Mouse (Mus musculus) frontal cortex, adult 2 months (tissue): ENCODE data around the gene Slc25a54. TPM values are rescaled to one million over a fixed set of nuclear protein-coding genes. Genes with fewer than 3 reads are reported as not detected.

ENCODE experiments used
- DNase-seq, 2 experiments: peaks; one replicate each; pipeline ENCODE4 v3.0.0; 2022; ENCODE audit warnings: low spot score in 1 of 2; ENCODE audit errors: extremely low spot score in 1 of 2
- polyA plus RNA-seq: library from polyadenylated mRNA; depleted of rRNA; stranded (reverse); fragments of >200 nt; gene quantifications from 2 replicates; pipeline ENCODE4 v1.2.3, GENCODE M21; 2012; rRNA removed

The Slc25a54 gene
- polyA plus RNA-seq: not detected in 2 replicates

DNA sequence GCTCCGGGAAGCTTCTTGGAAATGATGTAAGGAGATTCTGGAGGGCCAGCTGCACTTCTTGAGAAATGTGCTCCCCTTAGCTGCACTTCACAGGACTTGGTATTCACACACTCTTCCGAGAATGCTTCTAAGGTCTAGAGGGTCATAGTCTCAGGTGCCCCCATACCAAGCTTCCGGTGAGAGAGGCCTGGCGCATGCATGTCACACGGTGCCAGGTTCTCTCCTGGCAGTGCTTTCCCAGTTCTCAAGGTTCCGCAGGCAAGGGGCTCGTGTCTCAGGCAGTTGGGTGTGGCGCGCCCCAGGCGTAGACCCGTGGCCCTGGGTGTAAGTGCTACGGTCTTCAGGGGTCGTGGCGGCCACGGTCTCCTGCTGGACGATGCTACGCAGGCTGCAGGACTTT is at the start of gene Slc25a54:
Gene Slc25a54 (plus strand): TSS at position 301 of the 400 bp plus-strand sequence.
- no peak for DNase-seq

DNA sequence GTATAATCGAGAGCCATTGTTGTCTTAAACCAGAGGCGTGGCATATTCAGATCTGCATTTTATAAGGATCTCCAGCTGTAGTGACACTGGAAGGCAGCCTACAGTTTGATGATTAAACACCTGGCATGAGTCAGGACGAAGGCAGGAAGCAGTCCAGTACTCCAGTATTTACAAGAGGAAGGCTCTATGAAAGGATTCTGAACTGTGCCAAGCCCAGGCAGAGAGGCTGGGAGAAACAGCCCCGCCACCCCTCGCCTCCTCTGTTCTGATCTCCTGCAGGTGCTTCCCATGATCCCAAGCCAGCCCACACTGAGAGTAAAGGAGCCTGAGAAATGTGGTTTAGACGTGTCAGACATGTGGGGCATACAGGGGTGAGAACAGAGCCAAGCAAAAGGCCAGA is 49.5 kb upstream of the Slc25a54 start:
- no peak for DNase-seq

DNA sequence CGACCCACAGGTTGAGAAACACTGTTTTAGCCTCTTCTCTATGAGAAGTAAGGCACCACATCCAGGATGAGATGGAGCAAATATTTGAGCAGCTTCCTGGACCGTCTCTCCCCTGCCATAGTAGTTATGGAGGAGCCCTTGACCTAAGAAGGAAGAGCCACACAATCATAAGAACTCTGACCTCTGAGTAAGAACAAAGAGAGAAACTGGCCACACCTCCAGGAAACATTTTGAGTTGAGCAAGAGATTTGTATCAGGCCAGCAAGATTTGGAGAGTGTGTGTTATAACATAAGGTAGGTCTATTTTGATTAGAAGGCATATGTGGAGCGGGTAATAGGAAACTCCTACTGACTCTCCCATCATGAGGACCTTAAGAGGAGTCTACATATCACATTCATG is 48.6 kb upstream of the Slc25a54 start:
- DNase-seq: no peak

DNA sequence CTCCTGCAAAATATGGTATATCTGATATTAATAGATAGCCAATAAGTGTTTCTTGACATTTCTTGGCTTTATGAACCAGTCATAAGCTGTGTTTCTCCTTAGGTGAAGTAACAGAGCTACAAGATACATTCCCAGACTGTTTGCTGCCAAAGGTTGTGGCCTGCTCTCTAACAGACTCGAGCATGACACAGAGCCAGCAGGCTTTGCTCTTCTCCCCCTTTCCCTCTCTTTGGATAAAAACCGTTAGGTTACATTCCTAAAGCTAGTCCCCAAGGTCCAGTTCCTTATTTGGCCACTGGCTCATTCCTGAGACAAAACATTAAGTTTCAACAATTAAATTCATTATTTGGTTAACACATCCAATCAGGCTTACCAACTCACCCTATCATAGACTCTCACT is 48.0 kb upstream of the Slc25a54 start:
- DNase-seq: no peak

DNA sequence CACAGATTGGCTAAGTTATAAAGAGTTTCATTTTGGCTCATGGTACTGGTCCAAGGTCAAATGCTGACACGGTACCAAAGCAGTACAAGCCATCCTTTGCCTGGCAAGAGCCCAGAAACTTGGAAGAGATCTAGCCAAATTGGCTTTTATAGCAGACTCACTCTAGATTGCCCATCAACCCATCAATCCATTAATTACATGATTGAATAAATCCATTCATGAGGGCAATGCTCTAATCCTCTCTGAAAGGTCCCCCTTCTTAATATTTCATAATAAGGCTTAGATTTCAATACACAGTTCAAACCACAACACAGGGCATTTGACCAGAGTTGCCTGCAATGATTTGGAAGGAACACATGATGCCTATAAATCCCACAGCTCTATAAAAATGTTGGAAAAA is 45.9 kb upstream of the Slc25a54 start:
- no peak for DNase-seq

DNA sequence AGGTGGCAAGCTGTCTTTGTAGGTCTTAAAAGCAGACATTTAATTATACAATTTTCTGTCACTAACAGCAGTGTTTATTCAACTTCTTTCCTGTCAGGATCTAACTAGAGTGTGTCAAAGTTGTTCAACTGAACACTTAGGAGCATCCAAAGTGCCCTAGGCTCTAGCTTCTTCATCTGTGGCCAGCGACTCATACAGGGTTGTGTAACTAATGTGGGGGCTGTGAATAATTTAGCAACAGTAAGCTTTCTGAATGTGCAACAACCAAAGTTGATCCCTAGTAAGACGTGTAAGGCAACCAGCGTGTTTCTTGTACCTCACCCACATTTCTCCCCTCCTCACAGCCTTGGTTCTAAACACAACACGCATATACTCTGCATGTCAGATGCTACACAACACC is 39.4 kb upstream of the Slc25a54 start:
- DNase-seq: no peak

DNA sequence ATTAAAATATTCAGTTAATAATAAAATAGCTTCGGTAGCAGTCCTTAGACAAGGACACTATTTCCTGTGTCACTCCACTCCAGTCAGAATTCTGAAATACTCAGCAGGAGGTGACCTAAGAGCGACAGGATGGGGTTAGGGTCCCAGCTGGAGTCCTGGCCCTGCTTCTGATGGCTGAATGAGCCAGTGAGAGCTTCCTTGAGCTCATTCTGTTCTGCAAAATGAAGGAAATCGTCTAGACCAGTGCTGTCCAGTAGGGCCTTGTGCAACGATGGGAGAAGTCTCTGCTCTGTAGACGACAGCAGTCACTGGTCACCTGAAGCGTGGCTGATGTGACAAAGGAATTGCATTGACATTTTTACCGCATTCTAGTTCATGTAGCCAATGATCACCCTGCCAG is 36.9 kb upstream of the Slc25a54 start:
- no peak for DNase-seq

DNA sequence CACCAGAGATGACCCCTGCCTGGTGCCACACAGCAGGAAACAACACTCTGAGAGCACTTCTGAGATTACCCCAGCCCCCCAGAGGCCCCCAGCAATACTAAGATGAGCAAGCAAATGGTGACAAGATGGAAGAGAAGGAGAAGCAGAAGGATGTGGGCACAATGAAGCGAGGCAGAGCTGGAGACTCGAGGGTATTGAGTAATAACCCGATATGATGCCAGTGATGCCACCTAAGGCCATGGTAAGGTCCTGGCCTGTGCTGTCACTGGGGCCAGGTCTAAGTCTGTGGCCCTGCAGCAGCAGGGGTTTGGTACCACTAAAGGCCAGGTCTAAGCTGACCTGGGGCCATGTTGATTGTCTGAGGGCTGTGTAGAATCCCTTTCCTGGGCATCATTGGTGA is 33.8 kb upstream of the Slc25a54 start:
- DNase-seq: no peak

DNA sequence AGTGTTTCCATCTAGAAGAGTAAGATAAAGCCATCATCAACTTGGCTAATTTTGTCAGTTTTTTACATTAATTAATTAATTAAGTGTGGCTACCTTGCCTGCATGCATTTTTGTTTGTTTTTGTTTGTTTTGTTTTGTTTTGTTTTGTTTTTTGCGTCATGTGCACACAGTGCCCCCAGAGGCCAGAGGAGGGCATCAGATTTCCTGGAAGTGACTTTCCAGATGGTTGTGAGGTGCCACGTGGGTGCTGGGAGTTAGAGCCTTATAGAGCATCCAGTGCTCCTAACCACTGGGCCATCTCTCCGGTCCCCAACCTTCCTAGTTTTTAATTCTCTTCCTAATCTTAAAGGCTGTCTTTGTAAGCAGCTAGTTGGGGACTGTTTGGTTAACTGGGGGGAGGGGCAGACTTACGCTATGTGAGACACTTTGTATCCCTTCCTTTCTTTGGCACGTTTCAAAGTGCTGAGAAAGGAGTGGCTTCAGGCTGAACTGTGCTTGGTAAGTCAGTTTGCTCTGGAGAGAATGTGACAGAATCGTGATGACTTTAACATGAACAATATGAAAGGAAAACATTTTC is 32.5 kb upstream of the Slc25a54 start:
- DNase-seq: no peak

DNA sequence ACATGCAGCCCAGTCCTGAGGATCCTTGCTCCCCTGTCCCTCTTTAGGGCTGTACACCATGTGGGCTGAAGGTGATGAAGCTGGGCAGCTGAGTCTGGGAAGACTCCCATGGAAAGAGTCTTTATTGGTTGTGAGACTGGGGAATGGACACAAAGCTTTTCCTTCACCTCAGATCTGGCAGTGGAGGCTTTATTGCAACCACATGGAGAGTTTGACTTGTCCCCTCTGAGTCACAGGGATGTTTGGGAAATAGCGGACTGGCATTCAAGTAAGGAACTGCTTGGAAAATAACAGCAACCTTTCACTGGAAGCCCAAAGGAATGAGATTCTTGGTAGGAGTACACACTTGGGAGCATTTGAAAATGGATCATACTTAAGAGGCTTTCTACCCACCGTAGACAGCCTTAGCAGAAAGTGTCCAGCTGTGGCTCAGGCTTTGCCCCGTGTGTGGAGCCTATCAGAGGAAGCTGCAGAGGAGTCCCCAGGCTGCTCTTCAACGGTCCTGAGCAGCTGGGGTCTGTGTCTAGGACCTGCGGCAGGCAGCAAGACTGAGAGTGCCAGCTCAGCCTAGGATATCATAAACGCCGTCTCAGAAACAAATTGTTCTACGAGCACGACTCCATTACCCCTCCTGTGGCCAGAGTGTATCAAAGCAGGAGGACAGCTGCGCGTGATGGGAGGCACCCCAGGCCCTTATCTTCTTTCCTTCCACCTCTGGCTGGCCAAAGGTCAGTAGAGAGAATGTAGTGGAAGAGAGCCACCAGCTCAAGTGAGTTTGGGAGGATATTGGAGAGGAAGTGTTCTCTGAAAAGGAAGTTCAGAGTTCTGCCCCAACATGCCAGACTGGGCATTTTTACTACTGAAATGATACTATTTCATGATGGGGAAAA is 29.0 kb upstream of the Slc25a54 start:
- no peak for DNase-seq

DNA sequence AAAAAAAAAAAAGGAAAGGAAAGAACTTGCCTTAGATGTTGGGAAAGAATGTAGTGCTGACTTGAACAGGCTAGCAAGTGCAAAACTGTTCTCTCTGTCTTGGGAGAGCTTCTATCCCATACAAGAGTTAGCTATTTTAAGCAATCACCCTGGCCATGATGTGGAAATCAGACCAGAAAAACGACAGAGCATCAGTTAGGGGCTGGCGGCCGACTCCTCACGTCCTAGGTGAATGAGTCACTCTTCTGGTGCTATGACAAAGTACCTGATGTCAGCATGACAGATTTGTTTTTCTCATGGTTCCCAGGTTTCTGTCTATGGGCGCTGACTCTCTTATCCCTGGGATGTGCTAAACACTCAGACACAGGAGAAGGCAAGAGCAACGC is 28.3 kb upstream of the Slc25a54 start:
- no peak for DNase-seq

DNA sequence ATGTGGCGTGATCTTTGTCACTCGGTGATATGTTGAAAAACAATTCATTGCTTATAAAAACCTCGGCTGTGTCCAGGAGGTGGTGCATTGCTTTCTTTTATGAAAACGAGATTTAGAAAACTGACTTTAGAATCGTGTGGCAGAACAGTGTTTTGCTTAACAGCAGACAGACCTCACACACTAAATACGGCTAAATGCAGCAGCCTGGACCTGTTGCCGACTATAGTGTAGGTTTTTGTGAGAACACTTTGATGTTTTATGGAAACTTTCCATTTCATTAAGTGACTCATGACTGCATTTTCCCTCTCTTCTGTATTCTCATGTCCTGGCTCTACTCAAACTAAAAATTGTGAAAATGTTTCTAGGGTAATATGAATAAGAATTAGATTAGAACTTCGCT is 20.4 kb upstream of the Slc25a54 start:
- DNase-seq: peak in 1 of 2 experiments; percentile 22

DNA sequence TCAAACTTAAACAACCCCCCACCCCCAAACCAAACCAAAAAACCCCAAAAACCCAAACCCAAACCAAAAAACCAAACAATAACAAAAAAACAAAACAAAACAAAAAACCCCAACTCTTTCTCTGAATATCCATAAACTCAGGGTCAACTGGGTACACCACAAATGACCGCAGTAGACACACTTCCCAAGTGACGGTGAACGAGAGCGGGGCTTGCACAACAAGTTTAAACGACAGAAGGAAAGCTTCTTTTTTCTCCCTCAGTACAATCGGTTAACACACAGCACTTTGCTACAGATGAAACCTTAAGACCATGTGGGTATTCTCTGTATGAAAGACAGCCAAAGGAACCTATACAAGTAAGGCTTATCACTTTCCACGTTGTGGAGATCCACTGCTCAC is 17.9 kb upstream of the Slc25a54 start:
- DNase-seq: no peak

DNA sequence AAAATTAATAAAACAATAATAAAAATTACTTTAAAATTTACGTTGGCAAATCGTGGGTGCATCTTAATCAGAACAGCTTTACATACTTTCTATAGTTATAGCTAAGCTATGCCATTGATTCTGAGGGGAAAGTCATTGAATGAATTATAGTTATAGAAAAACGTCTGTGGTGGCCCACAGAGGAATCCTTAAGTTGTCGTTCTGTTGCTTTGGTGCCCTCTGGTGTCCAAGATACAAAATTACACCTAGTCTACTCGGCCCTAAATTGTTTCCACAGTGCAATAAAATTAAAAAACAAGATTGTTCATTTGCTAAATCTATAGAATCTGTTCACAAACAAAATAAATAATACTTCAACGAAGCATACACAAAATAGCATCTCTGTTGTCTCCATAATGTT is 17.3 kb upstream of the Slc25a54 start:
- peak in 1 of 2 experiments; percentile 79 for DNase-seq

DNA sequence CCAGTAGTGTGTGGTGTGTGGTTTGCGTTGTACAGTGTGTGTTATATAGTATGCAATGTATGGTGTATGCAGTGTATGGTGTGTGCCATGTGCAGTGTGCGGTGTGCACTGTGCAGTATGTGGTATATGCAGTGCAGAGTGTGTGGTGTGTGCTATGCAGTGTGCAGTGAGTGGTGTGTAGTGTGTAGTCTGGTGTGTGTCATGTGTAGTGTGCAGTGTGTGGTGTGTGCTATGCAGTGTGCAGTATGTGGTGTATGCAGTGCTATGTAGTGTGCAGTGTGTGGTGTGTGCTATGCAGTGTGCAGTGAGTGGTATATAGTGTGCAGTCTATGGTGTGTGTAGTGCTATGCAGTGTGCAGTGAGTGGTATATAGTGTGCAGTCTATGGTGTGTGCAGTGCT is 4.1 kb downstream of the Slc25a54 start:
- DNase-seq: no peak

DNA sequence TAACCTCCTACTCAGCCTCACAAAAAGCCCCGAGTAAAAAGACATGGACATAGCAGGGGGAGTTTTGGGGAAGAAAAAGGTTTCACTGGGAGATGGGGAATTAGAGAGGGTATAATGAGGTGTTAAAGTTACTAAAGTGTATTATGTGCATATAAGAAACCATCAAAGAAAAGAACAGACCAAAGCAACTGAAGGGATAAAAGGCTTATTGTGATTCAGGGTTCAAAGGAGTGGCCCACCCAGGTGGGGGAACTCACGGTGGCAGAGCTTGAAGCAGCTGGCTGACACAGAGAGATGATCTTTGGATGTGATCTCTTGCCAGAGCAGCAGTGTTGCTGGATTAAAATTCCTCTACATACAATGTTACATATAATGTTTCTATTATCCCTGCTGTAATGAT is 8.2 kb downstream of the Slc25a54 start:
- DNase-seq: no peak

DNA sequence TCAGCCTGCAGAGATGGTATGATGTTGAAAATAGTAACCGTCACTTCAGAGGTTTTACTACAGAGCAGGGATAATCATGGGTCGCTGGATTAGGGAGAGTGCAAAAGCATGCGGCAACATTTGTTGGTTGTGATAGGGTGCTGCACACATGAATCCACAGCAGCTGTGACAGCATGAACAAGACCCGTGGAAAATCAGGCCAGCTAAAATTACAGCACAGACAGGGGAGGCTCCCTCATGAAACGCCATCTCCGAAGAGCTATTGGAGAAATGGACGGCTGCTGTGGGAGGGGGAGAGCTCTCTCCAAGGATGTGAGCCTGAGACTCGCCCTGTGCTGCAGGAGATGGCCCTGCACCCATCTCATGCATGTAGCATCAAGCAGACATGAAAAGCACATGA is 24.4 kb downstream of the Slc25a54 start:
- peak in 1 of 2 experiments; percentile 5 for DNase-seq

DNA sequence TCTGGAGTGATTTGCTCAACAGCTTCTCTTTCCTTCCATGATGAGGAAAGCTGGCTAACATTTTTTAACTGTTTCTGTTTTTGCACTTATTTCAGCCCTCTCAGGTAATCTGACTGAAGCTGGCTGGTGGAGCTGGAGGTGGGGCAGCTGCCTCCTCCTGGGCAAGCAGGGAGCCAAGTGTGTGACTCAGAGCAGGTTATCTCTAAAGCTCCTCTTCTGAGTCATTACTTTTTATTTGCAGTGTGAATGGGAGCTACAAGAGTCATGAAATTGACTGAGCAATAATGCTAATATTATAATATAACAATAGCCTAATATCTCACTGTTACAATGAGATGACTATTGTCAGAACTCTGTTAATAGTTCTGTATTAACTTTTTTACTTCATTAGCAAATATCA is 36.9 kb downstream of the Slc25a54 start:
- DNase-seq: no peak

DNA sequence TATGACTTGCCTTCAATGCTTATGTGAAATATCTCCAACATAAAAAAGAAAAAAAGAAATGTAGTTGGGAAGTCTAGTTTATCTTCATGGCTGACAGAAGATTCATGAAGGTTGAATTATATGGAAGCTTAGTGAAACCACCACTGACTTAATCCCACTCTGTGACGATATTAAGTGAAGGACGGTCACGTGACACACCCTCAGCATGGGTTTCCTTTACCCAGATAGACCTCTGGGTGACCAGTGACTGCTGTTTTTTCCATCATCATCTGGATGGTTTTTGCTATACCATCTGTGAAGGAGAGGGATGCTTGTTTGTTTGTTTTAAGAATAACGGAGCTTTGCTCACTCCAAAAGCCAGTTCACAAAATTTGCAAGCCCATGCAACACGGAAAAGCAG is 39.3 kb downstream of the Slc25a54 start:
- no peak for DNase-seq

DNA sequence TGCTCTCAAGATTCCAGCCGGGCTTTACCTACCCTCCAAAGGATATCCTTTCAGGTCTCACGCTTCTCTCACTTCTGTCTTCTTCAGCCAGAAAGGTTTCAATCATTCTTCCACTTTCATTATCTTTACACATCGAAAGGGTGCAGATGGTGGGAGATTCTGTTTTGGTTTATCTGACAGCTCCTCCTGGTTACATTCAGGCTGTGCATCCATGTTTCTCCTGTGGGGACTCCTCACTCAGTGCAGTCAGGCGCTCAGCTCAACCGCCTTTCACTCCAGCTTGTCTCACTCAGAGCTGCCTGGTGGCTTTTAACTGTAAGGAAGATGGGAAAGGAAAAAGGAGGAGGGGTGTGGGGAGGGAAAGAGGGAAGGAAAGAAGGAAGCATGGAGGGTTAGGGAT is 39.7 kb downstream of the Slc25a54 start:
- DNase-seq: no peak

DNA sequence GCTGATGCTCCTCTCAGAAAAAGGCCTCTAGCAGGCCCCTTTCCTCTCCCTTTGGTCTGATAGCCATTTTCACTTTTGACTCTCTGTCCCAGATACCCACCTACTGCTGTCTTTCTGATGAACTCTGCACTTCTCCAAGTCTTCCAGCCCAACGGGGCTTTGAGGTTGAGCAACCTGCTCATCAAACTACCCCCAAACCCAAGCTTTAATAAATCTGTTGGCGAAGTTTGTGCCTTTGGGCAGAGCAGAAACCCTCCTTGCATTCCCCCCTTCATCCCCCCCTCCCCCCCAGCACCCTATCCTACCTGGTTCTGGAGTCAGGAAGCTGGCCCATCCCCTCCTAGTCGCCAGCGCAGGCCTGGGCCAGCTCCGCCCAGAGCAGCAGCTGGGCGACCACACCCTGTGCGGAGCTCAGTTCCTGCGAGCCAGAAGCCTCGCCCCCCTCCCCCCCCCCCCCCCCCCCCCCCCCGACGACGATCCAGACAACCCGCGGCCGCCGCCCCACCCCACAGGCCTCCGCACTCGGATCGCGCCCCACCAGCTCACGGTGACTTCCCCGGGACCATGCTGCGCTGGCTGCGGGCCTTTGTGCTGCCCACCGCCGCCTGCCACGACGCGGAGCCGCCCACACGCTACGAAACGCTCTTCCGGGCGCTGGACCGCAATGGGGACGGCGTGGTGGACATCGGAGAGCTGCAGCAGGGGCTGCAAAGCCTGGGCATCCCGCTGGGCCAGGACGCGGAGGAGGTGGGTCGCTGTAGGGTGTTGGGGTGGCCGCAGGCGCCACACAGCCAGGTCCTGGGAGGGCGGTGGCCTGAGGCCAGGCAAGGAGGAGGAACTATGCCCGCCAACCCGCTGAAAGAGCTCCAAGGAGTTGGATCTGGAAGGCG is 42.6 kb downstream of the Slc25a54 start, which contains the start of gene Slc25a24:
Gene Slc25a24 (plus strand): TSS at position 509 of the 890 bp plus-strand sequence.
- peak in 1 of 2 experiments; percentile 29 for DNase-seq
